Mouse (Mus musculus) bone marrow, adult 2 months (tissue): ENCODE results near the gene Akap6.

Experiments used
- CTCF ChIP-seq: fragments of 200-500 bp; IDR thresholded peaks from 2 replicates; pipeline ENCODE4 v1.5.1; 2011; ENCODE audit warnings: low read length, control low read depth; ENCODE audit not compliant: control insufficient read depth, insufficient read depth
- POLR2A ChIP-seq: fragments of 200-500 bp; IDR thresholded peaks from 2 replicates; pipeline ENCODE4 v1.6.1; 2011; ENCODE audit warnings: low read depth, mild to moderate bottlenecking, control low read depth, low read length, borderline replicate concordance; ENCODE audit not compliant: control insufficient read depth

- TF ChIP-seq POLR2A (no peak), CTCF (no peak)
Observed at GRCm38 (mm10) chr12:52764810-52765209, 65.6 kb downstream of the Akap6 start.
